In the genomic region with DNA sequence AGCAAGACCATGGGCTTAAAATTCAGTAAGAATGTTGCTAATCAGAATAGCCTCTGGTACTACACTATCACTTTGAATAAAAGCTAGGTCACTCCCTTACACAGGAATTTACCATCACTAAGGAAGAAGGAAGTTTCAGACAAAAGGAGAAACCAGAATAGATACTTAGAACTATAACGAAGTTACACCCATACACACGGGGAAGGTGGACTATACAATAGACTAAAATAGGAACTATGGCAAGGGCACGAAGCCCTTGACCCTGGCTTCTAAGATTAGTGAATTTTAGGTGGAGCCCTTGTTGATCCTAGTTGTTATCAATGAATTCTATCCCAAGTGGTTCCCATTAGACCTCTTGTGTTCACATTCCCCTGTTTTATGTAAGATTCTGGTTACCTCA, we compare ENCODE assay signal across 3 mouse cellular contexts.
DNase-seq lines count a peak whose midpoint lies in the region.

No protein-coding gene starts in this region.

- DNase-seq in ES-CJ7 (ENCODE audit: low read depth, low spot score), result peak; percentile 55
- DNase-seq in R1 (ENCODE audit: low read depth, low spot score), result peak; percentile 74
- DNase-seq in ZHBTc4 (ENCODE audit: low read depth, low spot score), result peak; percentile 69
